Mouse (Mus musculus) heart, adult 11 months (tissue): ENCODE results near the gene 2210016L21Rik.

Experiments
- DNase-seq: peaks from one replicate; pipeline ENCODE4 v3.0.0; 2022

The 2210016L21Rik gene

DNA sequence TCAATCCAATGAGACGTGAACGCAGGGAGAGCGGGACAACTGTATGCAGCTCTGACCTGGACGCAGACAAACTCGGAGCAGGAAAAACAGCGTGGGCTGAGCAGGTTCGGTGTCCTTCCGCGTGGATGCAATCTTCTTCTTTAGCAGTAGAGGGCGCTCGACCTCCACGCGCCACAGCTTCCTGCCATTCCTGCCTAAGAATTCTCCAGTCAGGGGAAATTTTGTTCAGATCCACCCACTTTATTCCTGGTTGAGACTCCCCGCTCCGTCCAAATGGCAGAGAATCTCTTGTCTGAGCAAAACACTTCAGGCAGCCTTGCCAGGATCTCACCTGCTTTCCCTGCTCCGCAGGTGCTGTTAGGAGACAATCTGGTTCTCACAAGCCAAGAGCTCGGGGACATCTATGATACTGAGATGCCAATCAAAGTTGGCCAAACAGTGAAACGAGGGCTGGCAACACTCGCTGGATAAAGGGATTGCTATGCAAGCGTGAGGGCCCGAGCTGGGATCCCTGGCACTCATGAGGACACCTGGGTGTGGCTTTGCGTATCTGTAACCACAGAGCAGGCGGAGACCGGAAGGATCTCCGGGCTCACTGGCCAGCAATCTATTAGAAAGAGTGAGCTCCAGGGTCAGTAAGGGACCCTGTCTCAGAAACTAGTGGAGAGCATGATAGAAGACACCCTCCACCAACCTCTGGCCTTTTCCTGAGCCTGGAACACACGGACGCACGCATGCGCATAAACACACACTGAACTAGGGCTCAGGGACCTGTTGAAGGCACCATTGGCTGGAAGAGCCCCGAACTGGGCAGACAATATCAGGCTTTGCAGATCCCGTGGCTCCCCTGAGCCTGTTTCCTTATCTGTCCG is 37.5 kb downstream of the 2210016L21Rik start:
- peak; percentile 96 for DNase-seq

DNA sequence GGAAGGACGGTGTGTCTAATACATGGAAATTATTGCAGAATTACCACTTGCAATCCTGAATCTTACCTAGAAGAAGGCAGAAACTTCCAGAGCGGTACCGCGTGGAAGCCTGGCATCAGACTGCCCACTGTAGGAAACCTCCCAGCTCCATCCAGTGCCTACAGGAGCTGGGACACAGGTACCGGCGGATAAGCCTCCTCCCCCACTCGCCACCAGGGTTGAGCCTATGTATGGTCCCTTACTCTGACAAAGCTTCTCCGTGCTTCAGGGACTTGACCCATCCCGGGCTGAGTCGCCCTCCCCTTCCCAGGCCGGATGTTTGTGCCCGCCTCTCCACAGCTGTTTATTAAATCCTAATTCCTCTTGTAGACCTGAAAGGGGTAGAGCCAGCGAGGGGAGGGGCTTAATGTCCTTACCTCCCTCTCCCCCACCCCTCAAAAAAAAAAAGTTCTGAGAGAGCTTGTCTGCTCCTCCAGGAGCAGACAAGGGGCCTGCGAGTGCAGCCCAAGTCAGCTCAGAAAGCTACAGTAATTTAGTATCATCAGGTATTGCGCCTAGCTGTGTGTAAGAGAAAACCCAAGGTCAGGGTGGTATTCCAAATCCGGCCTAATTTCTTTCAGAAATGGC is 38.3 kb downstream of the 2210016L21Rik start:
- no peak for DNase-seq

DNA sequence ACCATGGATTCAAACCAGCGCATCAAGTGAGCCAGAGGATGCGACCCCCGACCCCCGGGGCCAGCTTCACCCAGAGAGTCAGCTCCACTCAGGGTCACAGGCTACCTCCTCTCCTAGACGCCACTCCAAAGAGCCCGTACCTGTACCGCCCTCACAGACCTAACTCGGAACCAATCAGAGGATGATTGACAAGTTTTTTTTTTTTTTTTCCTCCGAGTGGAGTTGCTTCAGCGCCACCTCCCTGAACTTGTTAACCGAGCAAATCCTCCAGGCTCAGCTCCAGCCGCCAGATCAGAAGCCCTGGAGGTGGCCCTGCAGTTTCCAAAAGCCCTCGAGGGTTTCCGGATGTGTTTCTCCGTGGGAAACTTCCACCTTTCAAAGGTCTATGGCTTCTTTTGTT is 40.0 kb downstream of the 2210016L21Rik start:
- DNase-seq: no peak

DNA sequence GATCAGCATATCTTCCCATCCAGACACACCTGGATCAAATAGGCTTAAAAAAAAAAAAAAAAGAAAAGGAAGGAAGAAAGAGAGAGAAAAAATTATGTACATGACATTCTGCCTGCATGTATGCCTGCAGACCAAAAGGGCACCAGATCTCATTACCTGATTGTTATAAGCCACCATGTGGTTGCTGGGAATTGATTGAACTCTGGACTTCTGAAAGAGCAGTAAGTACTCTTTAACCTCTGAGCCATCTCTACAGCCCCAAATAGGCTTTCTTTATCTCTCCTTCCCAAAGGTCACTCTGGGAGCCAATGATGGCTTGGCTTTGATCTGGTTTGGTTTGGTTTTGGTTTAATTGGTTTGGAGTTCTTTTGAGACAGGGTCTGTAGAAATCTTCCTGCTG is 43.1 kb downstream of the 2210016L21Rik start:
- no peak for DNase-seq

DNA sequence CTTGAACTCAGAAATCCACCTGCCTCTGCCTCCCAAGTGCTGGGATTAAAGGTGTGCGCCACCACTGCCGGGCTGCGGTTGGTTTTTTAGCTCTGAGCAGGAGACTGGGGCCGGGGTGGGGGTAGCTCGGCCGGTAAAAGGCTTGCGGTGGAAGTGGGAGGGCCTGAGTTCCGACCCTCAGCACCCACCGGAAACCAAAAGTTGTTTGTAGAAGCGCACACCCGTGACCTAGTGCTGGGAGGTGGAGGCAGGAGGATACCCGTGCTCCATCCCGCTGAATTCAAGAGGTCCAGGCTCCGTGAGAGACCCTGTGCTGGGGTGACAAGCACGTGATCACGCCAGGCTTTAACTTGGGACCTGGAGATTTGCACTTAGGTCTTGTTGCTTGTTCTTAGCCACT is 54.5 kb downstream of the 2210016L21Rik start:
- peak; percentile 45 for DNase-seq

DNA sequence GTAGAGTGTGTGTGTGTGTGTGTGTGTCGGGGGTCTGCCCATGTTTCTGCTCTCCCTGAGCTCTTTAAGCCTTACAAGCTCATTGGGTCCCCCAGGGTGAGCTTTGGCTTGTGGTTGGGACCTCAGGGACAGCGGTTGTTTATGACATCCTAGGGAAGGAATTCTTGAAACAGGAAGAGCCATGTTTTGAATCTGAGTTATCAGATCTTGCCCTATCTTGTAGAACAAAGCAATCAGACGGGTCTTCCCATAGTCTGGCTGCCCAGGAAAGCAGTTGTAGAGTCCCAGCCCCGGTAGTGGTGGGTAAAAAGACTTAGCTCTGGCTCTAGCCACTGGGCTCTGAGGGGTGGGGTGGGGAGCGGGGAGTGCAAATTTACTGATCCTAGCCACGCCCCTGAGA is 55.4 kb downstream of the 2210016L21Rik start:
- DNase-seq: peak; percentile 44
